Mouse (Mus musculus) liver, adult 2 months (tissue): Measurements from ENCODE around the gene Syt1.

Experiments
- CTCF ChIP-seq: fragments of 200-500 bp; IDR thresholded peaks from 2 replicates; pipeline ENCODE4 v1.5.1; 2011; ENCODE audit warnings: low read depth, low read length, control low read depth
- POLR2A ChIP-seq: fragments of 200-500 bp; IDR thresholded peaks from 2 replicates; pipeline ENCODE4 v1.6.1; 2011; ENCODE audit warnings: low read length, control low read depth; ENCODE audit not compliant: insufficient read depth; ENCODE audit errors: extremely low read depth

DNA sequence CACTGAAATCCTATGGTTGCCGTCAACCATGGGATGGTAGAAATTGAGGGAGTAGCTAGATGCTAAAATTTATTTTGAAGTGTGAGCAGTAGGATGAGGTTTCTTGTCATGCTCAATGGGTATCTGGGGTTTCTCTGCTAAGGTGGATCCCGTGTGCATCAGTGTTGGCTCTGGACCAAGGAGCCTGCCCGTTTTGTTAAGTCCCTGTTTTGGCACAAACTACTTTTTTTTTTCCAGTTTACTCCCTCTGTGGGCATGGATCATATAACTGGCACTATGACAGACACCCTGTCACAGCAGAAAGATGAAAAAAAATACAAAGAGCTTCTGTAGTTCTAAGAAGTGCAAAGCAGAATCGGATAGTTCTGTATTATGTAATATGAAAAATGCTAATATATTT is 212.0 kb downstream of the Syt1 start:
- TF ChIP-seq POLR2A, result no peak
- TF ChIP-seq CTCF, result no peak
